Mouse (Mus musculus) thymus, postnatal 36 days (tissue): ENCODE results near the gene Trim45.

ENCODE experiments used
- DNase-seq, 2 experiments: peaks; one replicate each; pipeline ENCODE4 v3.0.0; 2022; ENCODE audit warnings: mixed read lengths in 2 of 2

The Trim45 gene

DNA sequence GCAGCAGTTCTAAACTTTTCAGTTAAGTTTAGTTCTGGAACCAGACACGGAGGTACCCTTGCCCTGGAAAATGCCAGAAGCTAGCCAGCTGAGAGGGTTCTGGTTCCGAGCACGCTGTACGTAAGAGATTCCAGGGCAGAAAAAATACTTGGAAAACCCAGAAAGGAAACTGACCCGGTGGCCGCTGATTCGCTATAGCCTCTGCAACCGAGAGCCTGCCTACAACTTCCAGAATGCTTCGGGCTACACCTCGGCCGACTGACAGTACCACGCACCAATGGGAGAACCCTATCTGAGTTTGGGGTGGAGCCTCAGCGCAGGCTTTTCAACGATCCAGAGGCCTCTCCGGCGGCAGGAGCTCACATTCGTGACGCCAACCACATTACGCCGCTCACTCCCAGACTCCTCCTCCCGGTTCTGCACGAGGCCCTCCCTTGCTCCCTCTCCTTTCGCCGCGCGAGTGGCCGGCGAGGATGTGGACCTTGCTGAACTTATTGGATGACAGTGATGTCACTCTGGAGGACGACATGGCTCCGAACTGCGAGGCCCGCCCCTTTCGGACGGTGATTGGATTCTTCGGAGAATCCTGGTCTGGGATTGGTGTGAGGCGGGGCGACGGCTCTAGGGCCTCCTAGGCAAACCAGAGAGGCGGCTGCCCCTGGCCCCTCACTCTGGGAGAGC lies at the start of gene Trim45:
Gene Trim45 (plus strand): TSS at position 378 of the 681 bp plus-strand sequence.
- DNase-seq, result peak; percentile 93 to 98

DNA sequence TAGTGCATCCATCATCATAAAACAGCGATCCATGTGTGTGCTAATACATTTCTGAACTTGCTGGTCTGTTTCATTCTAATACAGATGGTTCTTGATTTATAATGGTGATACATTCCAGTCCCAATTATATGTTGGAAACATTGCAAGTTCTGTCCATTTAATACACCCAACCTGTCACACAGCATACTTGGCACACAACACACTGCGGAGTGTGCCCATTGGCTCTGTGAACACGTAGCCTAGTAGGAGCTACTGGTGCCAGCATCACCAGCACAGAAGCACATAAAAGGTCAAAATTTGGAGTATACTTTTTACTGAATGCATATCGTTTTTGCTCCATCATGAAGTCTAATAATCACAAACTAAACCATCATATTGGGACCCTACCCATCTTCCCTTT lies 44.9 kb upstream of the Trim45 start:
- no peak for DNase-seq

DNA sequence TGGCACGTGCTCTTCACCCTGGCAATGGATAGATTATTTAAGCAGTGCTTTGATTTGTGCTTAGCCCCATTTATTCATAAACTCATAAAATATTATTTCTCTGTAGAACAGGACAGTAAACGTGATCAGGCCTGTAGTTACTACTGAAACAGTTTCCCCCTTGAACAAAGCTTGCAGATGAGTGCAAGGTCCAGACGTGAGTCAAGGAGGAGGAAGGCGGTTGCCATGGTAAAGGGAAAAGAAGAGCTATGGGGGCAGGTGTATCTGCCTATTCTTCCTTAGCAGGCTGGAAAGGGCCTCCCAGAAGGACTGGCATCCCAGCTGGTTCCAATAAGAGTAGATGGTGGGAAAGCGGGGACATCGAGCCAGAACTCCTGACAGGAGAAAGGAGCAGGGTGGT lies 40.6 kb upstream of the Trim45 start:
- DNase-seq, result no peak

DNA sequence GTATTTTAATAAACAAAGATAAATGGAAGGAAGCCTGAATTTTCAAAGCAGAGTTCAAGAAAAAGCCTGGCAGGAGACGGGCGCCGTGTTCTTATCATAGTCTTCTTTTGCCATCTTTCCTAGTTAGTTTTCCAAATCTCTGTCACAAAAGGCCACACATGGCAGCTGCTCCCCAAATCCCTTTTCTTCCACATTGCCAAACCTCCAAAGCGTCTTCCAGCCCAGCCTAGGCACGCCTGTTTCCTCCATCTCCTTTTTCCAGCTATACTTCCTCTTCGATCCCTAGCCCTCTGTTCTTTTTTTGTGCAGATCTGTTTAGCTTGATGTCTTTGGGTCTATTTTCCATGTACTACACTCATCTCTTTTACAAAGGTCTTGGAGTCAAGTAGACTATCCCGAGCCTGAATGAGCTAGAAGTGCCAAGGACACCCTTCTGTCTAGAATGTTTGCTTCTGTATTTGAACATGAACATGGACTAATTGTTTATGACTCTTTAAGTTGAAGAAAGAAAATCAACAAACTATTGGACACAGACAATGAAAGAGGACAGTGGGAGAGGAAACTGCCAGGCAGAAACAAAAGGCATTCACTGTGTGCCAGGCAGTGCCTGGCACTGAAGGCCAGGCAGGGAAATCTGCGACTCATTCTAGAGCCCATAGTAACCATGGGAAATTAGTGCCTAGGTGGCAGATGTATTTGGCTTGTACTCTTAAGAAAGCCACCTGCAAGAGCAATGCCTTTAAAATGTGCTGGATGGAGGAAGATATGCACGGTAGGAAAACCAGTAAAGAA lies 40.0 kb upstream of the Trim45 start:
- DNase-seq, result no peak

DNA sequence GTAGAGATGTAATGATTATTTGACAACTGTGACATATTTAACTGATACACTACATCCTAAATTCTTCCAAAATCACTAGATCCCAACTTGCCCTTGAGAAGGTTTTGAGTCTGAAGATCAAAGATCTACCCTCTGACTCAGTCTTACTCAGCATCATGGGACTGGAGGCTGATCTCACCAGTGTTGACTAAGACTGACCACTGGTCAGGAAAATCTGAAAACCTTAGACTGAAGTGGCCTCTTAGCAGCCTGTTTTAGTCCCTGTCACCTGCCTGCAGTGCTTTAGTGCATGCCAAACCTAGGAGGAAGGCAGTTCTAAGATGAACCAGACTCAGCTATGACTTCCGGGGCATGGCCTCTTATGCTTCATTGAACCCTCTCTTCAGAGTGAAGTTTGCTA lies 32.8 kb upstream of the Trim45 start:
- no peak for DNase-seq

DNA sequence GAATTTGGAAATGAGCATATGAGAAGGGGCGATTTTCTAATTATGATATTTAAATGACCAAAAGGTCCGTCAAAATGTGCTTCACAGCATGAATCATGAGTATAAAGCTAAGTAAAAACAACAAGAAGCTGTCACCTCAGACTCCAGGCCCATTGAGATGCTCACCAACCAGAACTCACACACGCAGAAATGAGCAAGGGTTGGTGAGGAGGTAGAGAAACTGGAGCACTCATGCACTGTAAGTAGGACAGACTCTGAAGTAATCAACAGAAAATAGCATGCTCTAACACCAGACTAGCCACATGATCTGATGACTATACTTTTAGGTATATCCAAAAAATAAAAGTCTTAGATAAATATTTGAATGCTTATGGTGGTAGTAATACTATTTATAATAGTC lies 31.6 kb upstream of the Trim45 start:
- no peak for DNase-seq

DNA sequence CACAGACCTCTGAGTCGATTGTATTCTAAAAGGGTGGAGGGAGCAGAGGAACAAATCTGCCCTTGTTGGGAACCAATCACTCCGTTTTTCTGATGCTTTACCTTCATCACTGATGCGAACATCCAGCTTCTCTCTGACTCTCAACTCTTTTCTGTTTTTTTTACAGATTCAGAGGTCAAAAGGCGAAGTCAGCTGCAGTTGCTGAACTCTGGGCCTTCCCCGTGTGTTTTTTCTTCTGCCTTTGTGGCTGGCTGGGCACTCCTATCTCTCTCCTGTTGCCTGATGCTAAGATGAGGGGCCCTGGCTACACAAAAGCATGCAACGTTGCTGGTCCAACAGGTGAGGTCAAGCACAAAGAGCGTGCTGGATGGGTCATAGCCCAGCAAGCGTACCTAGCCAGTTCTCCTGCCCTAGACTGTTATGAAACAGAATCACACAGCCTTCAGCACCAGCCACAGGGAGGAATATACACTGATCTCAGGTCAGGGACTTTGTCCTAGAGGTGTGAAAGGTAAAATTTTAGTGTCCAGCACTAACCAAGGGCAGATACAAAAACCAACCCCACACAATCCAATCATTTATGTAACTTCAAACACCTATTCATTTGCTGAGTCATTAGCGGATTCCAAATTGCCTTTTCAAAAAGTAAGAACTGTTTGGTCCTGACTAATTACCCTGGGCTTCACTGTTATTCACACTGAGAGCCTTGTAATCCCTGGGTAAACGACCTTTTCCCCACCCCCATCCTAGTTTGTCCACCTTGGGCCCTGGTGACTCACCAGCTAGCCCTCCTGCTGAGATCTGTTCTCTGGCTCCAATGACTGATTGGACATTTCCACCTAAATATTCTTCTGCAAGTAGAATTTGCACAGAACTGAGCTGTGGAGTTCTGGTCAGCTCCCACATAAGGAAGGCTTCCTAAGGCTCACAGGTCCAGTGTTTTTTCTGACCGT lies 29.3 kb upstream of the Trim45 start:
- no peak for DNase-seq

DNA sequence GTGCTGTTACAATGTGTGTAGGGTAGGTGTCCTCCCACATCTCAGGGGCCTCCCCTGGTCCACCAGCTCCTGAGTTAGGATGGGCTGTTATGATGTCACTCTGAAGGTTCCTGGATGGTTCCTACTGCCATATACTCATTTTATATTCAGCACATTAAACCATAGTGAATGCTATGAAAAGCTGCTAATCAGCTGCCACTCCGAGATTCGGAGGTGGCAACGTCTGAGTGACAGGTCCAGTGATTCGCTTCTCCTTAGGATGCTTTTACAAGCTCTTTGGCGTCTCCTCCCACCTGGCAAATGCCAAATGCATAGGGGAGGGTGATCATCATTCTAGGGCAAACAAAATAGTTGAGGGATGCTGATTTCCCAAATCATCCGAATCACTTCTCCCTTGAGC lies 26.5 kb upstream of the Trim45 start:
- no peak for DNase-seq

DNA sequence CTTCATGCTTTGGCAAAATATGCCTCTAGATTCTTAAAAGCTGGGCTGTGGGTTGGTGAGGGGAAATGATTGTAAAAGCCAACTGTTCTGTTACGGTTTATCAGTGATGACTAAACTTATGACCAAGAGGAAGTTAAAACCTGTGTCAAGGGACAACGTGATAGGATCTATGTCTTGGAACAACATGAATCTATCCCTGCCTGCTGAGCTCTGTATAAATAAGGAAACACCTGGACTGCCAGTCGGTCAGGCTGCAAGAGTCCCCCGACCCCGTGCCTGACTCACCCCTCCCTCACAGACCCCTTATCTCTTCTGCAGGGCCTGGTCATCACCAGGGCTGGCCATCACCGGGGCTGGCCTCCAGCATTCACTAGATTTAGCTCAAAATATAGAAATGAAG lies 15.9 kb upstream of the Trim45 start:
- DNase-seq, result no peak

DNA sequence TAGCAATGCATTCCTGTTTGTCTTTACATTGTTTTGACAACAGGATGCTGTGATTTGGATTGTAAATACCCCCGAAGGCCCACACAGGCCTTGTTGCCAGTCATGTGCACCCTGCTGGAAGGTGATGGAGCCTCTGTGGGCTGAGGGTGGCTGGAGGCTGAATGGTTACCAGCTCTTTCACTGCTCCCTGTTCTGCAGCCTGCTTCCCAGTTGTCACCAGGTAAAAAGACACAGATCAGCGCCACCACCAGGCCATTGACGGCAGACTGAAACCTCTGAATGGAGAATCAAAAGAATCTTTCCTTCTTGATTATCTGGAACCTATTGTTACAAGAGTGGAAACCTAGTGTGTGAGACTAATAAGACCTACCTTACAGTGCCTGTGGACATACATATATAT lies 15.1 kb upstream of the Trim45 start:
- DNase-seq, result peak; percentile 22 to 30

DNA sequence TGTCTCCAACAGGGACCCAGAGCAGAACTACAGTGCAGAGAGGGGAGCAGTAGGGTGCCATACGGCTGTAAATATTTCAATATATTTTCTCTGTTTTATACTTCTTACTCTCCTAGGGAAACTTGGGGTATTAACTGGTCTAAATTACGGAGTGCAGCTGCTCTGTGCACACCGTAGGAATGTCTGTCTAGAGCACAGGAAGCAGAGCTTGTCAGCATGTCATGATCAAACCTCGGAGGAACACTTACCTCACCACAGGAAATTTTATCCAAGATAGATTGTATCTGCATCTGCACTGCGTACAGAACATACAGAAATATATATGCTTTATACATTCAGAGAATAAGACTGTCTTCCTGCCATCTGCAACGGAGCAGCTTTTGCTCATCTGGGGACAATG lies 13.4 kb upstream of the Trim45 start:
- no peak for DNase-seq

DNA sequence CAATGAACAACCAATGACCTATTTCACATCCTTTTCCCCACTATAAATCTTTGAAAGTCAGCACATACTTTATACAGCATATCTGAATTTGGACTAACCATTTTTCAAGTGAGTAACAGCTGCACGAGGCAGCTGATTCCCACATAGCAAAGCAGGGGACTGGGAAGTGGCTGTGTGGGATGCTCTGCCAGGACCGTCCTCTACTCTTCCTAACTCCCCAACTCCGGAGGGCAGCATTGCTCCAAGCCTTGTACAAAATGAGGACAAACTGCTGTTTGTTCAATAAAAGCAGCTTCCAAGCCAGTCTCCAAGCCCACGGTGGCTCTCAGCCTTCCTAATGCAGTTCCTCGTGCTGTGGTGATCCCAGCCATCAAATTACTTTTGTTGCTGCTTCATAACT lies 11.4 kb upstream of the Trim45 start:
- no peak for DNase-seq

DNA sequence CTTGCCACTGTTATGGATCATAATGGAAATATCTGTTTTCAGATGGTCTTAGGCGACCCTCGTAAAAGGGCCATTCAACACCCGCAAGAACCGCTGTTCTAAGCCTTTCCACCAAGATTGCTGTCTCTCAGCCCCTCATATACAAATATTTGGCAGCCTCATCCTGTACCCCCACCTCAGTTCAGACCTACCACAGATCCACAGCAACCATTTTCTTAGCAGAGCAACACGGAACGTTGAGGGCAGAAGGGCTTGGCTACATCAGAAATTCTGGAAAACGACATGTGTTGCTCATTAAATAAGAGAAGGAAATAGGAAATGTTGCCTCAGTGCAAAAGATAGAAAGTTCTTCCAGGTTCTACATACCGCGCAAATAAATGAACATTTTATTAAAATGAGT lies 11.0 kb upstream of the Trim45 start:
- no peak for DNase-seq

DNA sequence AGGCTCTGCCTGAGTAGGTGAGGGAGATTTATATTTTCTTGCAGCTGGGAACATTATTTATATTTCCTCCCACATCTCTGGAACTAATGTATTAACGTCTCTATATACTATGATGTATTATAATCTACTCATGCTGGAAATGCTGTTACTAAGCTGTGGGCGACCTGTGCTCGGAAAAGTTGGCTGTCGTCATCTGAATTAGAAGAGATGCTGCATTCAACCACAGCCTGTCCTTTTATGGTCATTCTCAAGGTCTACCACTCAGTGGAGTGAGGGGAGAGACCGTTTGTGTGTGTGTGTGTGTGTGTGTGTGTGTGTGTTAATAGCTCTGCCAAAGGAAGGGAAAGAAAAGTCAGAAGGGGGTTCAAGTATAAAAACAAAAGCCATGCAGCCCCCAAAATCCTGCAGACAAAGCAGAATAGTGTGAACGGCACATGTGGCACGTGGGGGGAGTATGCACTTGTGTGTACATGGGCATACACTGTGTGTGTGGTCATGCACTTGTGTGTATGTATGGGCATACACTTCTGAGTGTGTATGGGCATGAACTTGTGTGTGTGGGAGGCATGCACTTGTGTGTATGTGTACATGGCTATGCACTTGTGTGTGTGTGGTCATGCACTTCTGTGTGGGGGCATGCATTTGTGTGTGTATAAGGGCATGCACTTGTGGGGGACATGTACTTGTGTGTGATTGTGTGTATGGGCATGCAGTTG lies 10.3 kb upstream of the Trim45 start:
- no peak for DNase-seq

DNA sequence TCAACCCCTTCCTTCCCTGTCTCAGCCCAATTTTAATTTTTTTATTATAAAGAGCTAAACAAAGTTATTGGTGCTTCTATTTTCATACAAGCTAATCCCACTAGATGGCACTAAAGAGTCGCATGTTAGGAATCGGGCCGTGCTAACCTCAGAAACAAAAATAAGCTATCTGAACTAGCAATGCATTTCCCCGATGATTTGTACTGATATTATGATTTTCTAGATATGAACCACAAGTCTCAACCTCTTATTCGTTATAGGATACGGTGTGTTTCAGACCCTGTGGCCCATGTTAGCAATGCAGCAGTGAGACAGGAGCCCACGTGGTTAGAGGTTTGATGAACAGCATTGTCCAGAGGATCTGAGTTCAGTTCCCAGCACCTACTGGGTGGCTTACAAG lies 5.2 kb upstream of the Trim45 start:
- no peak for DNase-seq

DNA sequence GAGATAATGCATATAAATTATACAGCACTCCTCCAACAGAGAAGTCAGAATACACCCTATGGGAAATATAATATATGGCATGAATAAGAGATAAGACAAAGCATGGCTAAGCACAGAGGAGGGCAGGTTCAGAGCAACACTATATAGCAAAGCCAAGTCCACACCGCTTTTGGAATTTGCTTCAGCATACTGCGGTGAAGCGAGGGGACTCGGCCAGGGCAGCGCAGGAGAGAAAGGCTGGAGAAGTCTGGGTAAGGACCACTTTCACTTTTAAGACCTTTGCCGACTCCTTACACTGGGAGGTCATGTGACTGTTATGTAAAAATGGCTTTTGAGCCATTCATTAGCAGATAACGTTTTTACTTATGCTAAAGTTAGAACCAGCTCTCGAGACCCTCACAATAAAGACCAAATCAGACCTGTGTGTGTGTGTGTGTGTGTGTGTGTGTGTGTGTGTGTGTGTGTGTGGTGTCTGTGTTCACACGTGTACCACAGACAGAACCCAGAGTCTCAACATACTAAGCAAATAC lies 1.3 kb upstream of the Trim45 start:
- no peak for DNase-seq

DNA sequence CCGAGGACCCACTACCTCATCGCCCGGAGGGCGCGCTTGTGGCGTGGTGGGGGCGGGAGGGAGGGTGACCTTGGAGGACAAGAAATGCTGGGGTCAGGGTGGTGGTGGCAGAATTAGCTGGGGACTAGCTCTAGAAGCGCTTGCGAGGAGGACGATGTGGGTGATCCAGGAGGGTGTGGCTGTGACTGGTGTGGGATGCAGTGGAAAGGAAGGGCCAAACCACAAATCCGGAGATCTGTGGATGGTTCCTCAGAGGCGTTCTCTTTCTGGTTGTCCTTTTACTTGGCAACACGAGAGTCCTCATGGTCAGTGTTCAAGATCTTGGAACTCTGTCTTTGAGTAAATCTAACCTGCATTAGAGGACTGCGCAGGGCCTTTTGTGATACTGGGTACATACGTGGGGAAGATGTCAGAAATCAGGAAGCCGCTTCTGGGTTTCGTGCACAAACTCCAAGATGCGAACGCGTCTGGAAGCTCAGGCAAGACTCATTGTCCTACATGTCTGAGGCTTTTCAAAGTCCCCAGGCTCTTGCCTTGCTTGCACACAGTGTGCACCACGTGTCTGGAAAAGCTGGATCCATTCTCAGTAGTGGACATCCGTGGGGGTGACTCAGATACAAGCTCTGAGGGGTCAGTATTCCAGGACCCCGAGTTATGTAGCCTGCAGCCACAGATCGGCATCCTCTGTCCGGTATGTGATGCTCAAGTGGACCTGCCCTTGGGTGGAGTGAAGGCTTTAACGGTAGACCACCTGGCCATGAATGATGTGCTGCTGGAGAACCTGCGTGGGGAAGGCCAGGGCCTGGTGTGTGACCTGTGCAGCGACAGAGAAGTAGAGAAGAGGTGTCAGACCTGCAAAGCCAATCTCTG lies 739 bp downstream of the Trim45 start:
- DNase-seq, result no peak

DNA sequence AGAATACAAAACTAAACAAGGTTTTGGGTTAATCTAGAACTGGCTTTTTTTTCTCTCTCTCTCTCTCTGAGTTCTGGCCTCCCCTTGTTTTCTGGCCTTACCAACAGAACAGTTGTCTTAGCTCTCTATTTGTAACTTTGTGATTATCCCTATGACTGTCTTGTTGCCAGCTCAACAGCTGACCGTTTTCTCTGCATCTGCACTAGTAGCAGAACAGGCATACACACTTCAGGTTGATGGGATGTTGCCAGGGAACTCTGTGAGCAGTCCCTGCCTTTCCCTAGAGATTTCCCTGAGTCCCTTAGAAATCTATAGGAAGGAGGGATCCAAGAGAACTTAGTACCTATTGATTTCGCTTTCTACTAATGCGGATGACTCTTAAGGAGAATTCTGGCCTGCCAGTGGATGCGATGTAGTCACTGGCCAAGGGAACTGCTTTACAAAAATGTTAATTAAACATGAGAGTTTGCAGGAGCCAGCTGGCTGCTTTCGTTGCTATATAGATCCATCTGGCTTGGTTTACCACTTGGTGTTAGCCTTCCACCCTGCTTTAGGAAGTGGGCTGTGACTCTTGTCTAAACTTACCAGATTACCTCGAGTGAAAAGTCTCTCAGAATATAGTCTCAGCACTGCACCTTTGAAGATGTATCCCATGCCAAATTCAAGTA lies 2.2 kb downstream of the Trim45 start:
- DNase-seq, result no peak

DNA sequence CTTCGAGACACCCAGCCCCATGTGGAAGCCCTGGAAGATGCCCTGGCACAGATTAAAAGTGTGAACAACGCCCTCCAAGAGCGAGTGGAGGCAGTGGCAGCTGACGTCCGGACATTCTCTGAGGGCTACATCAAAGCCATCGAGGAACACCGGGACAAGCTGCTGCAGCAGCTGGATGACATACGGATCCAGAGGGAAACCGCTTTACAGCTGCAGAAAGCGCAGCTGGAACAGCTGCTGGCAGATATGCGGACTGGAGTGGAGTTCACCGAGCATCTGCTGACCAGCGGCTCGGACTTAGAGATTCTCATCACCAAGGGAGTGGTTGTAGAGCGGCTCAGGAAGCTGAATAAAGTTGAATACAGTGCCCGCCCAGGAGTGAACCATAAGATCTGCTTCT lies 3.2 kb downstream of the Trim45 start:
- no peak for DNase-seq

DNA sequence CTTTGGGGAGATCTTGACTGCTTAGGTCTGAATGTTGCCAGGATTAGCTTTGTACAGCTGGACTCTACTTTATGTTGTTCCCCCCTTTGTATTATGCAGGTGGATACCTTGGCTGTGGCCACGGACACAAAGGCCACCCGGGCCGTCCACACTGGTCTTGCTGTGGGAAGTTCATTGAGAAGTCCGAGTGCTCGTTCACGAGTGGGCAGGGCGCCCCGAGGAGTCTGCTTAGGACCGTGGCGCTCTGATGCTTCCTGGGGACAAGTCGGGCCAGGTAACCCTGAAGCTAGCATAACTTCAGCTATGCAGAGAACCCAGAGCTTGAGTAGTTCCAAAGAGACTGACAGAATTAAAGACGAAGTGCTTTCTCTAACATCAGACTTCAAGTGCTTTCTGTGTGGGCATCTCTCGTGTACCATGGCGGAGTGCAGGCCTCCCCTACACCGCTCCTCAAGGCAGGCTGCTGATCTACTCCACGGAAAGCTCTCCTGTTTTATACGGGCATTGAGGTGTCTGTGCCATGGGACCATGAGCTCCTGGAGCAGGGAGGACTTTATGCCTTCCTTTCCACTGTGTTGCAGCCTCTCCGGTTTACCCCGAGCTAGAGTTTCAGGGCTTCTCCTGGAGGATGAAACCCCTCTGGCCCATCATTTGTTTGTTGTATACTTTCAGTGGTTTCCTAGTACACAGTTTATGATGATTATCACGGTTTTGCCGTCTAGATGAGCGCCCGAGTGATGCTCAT lies 9.5 kb downstream of the Trim45 start:
- DNase-seq, result no peak
